Mouse (Mus musculus) retina, embryonic 14.5 days (tissue): ENCODE measurements around the gene Fdxacb1.

Experiments
- DNase-seq: peaks from one replicate; pipeline ENCODE4 v3.0.0-alpha.2; 2015; ENCODE audit warnings: low spot score

Fdxacb1 gene

GRCm38 (mm10) chr9:50808471-50808870 is 40.4 kb downstream of the Fdxacb1 start:
- no peak for DNase-seq

DNA sequence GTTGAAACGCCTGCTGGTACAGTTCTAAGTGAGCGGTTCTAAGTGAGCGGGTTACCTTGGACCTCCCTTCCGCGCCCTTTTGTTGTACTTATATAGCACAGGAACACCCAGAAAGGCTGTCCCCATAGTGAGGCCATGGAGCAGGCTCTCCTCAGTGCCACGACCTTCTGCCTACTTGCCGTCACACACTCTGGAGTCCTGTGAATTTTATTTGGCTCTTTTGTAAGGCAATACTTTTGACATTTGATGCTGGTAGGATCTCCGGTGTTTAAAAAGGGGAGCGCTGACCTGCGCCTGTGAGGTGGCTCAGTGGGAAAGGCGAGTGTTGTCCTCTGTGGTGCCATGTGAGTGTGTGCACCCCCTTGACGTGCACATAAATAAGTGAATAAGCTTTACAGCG is 41.1 kb downstream of the Fdxacb1 start:
- no peak for DNase-seq

- no peak for DNase-seq
Measured at GRCm38 (mm10) chr9:50811187-50811586, 43.2 kb downstream of the Fdxacb1 start.

GRCm38 (mm10) chr9:50811746-50812145 is 43.7 kb downstream of the Fdxacb1 start:
- DNase-seq, result no peak

DNA sequence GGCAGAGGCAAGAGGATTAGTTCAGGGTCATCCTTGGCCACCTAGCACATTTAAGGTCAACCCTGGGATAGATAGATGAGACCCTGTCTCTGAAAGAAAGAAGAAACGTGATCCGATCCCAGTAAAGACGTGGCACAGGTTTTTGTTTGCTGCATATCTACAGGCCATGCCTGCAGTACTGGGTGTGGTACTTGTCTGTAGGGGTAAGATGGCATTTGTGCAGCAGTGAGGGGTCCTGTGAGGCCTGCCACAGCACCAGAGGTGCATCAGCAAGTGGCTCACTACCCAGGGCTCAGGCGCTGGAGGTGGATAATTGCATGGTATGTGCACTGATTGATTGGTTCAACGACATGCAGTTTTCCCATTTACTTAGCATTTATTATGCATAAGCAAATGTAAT is 45.8 kb downstream of the Fdxacb1 start:
- no peak for DNase-seq

DNA sequence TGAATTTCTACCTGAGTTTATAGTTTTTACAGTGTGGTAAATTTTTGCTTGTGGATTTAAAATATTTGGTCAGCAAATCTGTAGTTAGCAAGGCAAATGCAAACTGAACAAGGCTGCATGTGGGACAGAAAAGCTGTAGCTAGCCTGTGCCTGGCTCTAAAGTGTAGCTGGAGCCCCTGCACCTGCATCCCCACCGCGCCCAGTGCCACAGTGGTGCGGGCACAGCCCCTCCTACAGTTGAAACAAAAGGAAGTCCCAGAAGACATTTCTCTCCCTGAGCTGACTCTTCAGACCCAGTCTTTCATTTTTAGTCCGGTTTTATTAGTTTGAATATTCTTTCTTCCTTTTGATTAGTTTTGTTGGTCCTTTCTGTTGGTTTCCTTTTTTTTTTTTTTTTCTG is 47.6 kb downstream of the Fdxacb1 start:
- DNase-seq, result no peak

DNA sequence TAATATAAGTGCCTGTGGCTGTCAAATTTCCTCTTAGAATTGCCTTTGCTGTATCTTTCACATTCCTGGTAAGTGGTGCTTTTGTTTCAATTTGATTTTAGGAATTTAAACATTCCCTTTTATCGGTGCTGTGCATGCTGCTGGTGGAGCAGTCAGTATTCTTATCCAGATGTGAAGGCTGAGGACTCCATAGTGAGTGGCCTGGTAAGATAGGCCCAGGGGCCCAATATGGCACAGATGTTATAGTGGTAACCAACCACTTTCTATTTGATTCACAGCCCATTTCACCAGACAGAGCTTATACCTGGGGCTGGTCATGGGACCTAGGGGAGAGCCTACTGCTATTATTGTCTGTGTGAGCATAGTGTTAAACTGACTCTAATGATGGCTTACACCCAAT is 48.5 kb downstream of the Fdxacb1 start:
- no peak for DNase-seq

- DNase-seq, result no peak
Measured at GRCm38 (mm10) chr9:50818050-50818449, 50.0 kb downstream of the Fdxacb1 start.

- DNase-seq, result no peak
Measured at GRCm38 (mm10) chr9:50819716-50820115, 51.7 kb downstream of the Fdxacb1 start.

- DNase-seq, result no peak
Measured at GRCm38 (mm10) chr9:50821651-50822050, 53.6 kb downstream of the Fdxacb1 start.

GRCm38 (mm10) chr9:50822216-50822615 is 54.2 kb downstream of the Fdxacb1 start:
- DNase-seq, result no peak
